Mouse (Mus musculus) spleen, adult 18-20 months (tissue): ENCODE results near the gene Plin5.

ENCODE experiments used
- DNase-seq, 2 experiments: peaks; one replicate each; pipeline ENCODE4 v3.0.0; 2022; ENCODE audit warnings: mixed read lengths in 2 of 2

Gene Plin5

GRCm38 (mm10) chr17:56132661-56133060 lies 15.3 kb upstream of the Plin5 start:
- peak; percentile 52 to 76 for DNase-seq

DNA sequence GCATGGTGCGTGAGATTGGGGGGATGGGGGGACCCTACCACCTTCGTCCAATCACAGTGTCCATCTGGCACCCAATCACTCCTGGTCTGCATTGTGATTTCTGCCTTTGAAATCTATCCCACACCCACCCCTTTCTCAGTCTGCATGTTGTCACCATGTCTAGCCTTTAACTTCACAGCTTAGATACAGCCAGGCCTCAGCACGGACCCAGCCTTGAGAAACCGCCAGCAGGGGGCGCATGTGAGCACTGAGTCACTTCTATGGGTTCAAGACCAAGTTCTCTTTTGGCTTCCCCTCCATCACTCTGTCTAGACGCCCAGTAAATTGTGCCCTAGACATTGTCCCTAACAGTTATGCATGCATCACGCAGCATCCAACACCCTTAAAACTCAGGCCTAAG lies 14.4 kb upstream of the Plin5 start:
- peak; percentile 50 to 82 for DNase-seq

DNA sequence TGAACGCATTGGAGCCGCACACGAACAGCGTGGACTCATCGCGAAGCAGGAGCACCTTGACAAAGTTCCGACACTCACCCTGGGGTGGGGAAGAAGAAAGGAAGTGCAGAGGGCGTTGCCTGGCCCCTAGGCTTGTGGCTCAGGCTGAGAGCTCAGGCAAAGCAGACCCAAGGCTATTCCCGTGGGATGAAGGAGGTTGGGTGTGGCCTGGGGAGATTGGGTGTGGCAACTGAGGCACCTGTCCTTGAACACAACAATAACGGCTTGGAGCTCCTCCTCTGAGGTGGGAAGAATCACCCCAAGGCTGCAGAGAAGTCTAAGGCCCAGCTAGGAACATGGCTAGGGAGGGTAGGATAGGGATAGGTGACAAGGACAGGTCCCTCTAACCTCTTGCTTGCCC lies 13.7 kb upstream of the Plin5 start:
- DNase-seq: no peak

- no peak for DNase-seq
These were observed 10.8 kb upstream of the Plin5 start for GRCm38 (mm10) chr17:56128246-56128645.

DNA sequence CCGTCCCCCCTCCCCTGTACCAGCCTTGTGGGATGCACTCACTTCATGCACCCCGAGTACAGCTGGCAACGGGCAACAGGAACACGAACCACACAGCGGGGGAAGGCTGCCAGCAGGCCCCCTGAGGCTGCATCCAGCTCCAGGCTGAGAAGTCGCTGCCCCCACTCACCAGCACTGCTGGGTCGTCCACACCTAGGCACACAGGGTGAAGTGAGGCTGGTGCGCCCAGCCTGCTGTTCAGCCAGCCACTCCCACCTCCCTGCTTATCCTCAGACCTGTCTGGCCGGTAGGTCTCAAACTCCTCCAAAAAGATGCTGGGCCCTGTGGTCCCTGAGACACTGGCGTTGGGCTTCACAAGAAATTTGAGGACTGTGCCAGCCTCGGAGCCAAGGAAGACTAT lies 8.8 kb upstream of the Plin5 start:
- no peak for DNase-seq

DNA sequence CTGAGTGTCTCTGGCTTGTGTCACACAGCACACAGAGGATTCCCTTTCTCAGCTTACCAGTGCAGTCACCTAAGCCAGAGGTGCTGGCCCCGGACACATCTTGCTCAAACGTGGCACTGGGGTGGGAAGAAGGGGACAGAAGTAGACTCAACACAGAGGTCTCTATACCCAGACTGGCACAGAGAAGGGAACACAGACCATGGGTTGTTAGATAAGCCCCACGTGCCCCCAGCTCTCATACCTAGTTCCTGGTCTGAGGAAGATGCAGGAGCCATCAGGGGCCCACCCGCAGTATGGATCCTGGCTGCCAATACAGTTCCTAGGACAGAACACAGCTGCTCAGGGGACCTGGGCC lies 7.9 kb upstream of the Plin5 start:
- DNase-seq: no peak

- DNase-seq: peak in 1 of 2 experiments; percentile 56
These were observed 7.2 kb upstream of the Plin5 start for GRCm38 (mm10) chr17:56124377-56125275.

DNA sequence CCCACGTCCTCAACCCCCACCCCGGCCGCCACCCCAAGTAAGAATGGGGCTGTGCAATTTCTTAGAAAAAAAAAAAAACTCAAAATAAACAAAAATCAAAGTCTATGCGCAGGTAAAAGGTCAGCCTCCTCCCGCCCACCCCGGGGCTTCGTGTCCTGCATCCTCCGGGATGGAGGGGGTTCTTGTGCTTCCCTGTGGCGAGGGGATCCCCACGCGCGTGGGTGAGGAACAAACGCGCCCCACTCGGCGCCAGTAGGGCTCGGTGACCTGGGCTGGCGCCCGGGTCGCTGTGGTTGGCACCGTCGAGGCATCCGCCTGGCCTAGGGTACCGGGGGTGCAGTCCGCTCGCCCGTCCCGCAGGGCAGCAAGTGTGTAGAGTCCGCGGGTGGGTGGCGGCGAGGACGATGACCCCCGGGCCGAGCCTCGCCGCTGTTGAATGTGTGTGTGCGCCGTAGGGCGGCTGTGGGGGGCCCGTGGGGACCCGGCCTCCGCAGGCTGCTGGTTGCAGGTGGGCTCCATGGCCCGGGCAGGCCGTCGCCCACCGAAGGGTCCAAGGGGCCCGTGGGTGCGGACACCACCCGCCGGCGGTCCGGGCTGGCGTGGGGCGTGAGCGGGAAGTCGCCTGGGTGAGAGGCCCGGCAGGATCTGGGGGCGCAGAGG lies 6.4 kb upstream of the Plin5 start:
- no peak for DNase-seq

- no peak for DNase-seq
These were observed 5.8 kb upstream of the Plin5 start for GRCm38 (mm10) chr17:56123161-56123560.

DNA sequence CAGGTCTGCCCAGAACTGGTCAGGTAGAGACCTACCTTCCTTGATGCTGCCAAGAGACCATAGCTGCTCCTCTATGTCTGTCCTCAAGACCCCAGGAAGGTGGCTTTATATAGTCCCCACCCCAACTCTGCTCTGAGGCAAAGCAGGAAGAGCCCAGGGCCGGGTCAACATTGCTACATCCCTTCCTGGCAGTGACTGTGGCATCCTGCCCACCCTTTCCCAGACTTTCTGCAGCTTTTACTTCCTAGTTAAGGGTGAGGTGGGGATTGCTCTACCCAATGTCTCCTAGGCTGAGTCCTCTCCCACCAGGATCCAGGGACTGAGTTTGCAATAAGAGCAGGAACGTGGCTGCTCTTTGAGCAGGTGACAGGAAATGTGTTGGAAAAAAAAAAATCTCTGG lies 4.4 kb upstream of the Plin5 start, which contains the start of gene Lrg1:
Lrg1 (minus strand) TSS at position 176 of the 400 bp plus-strand sequence.
- DNase-seq: no peak

GRCm38 (mm10) chr17:56119981-56120880 lies 2.8 kb upstream of the Plin5 start:
- DNase-seq: no peak

GRCm38 (mm10) chr17:56119431-56119830 lies 2.0 kb upstream of the Plin5 start:
- DNase-seq: no peak

DNA sequence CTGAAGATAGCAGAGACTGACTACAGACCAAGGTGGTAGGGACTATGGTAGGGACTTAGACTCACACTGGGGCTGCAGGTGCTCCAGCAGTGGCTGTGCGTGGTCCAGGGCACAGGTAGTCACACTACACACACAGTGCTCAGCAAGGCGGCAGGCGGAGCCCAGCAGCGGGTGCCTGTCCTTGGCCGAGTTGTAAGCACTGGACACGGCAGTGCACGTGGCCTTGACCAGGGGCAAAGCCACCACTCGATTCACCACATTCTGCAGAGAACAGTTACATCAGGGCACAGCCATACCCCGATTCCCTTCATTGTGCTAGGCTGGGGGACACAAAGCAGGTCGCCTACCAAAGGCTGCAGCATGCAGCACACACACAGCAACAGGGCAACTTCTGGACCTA lies 1.2 kb downstream of the Plin5 start:
- no peak for DNase-seq

GRCm38 (mm10) chr17:56112743-56113142 lies 4.7 kb downstream of the Plin5 start:
- no peak for DNase-seq

DNA sequence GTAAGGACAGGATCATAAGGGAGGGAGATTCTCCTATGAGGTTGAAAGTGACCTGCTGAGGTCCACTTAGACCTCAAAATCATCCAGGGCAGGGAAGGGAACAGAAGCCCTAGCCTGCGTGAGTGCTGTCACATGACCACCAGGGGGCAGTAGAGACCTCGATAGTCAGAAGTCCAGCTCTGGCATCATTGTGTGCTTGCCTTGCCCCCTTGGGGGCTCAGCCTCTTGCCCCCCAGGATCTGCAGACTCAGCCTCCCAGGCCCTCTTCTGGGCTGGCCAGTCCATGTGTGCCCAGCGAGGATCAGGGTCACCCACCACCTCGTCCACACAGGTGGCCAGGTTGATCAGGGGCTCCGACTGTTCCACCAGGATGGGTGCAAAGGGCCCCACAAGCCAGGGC lies 5.5 kb downstream of the Plin5 start:
- peak in 1 of 2 experiments; percentile 51 for DNase-seq

DNA sequence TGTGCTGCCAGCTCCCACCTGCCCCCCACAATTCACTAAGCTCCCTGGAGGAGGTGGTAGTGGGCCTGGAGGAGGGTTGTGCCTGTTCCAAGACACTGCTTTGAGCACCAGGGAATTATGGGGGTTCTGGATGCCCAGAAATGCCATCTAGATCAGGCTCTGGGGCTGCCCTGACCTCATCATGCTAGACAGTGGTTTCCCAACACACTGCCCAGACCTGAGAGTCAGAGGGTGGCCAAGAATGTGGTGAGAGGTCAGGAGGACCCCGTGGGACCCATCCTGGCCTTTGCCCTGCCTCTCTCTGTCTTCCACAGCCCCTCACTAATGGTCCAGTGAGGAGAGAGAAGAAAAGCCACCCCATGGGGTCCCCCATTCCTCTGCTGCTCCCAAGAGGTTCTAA lies 6.4 kb downstream of the Plin5 start:
- DNase-seq: no peak

- no peak for DNase-seq
These were observed 6.8 kb downstream of the Plin5 start for GRCm38 (mm10) chr17:56110571-56110970.

GRCm38 (mm10) chr17:56109219-56110051 lies 8.0 kb downstream of the Plin5 start, which contains the start of gene Plin4:
Plin4 (minus strand) TSS chr17:56109803.
- DNase-seq: no peak

DNA sequence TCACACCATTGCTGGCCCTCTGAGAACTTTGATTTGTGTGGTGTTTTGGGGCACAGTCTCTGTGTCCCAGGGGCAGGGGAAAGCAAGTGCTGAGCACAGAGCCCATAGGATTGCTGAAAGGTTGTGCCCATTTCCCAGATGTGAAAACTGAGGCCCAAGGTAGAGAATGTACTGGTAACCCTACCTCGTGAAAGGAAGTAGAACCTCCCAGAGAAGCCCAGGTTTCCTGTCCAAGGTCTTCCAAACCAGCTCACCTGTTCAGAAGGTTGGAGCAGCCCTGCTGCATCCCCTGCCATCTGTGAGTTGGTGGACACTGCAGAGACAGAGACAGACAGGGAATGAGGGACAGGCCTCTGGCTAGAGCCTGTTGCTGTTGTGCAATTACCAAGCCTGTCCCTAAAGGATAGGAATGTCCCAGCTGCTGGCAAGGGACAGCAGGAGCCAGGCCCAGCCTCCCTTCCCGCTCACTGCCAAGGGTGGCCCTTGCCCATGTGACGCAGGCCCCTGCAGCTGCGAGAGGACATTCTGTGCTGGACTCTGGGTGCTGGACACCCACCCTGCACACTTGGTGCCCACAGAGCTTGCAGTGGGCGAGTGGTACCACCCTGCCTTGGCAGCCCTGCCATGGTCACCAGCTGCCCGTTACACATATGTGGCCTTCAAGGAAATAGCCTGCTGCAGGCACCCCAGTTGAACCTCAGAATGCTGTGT lies 8.9 kb downstream of the Plin5 start:
- DNase-seq: no peak

DNA sequence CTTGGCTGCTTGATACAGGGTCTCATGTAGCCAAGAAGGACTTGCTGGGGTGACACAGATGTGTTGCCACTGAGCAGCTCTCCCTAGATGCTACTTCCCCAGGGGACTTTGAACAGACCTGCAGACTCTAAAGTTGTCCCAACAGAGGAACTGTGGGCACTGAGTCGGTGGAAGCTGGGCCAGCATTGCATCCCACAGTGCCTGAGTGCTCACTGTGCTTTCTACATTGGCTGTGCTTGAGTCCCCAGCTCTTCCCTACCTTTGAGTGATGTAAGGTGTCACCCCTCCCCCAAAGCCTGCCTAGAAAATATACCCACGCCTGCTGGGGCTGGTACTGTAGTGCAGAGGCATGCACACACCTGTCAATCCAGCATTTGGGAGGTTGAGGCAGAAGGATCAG lies 9.7 kb downstream of the Plin5 start:
- no peak for DNase-seq

GRCm38 (mm10) chr17:56106981-56107380 lies 10.4 kb downstream of the Plin5 start:
- DNase-seq: no peak
